Mouse (Mus musculus): ENCODE results near the gene Gpr157.

- no peak for TF ChIP-seq CTCF (IDR thresholded peaks at IDR 0.05)
- no peak for TF ChIP-seq EP300 (IDR thresholded peaks at IDR 0.05)
These were observed 11.8 kb upstream of the Gpr157 start for GRCm38 (mm10) chr4:150075350-150075749.

Measured in lung, postnatal 0 days (tissue).